Mouse (Mus musculus) retina, postnatal 1 day (tissue): Measurements from ENCODE around the gene Upk3a.

Source experiments
- DNase-seq: peaks from one replicate; pipeline ENCODE4 v3.0.0-alpha.2; 2012

Upk3a gene

DNA sequence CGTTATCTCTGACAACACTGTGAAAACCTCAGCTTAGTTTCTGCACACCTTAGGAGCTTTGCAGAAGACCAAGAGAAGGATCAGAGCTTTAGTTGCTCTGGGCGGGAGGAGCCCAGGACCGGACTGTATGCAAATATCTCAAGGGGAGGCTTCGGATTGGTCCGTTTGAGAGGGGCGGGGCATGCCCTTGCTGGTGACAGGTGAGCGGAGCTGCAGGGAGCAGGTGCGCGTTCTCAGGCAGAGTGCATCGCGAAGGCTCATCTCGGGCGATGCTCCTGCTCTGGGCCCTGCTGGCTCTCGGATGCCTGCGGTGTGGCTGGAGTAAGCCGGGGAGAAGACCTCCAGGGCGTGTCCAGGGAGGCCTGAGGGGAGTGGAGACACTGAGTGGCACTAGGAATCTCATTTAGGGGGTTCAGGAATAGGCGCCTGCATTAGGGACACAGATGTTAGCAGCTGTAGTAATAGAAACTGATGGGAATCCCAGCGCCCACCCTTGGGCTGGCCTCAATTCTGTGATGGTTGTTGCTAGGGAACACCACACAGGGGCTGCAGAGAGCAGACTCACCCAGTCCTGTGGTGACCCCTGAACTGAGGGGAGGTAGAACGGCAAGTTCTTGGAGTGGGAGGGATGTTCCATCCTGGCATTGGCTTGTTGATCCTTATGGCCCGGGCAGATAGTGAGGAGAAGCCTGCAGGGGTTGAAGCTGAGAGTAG lies at the start of gene Upk3a:
Gene Upk3a (plus strand): TSS at position 191 of the 714 bp plus-strand sequence.
- peak; percentile 38 for DNase-seq

DNA sequence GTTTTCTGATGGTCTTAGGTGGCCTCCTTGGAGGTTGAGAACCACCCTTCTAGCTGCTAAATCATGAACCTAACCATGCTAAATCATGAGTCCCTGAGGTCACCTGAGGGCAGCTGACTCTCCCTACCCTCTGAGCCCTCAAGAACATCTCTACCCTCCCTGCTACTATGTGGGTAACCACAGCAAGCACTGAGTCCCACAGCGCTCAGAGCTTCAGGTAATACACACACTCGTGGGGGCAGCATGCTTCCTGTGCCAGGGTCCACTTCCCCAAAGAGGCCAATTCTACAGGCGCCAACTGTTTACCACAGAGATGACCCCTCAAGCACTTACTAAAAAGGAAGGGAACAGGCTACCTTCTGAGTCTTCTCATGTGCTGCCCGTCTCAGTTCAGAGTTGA lies 48.4 kb upstream of the Upk3a start:
- no peak for DNase-seq

GRCm38 (mm10) chr15:84972860-84973543 lies 43.9 kb upstream of the Upk3a start:
- no peak for DNase-seq

- peak; percentile 77 for DNase-seq
Observed at GRCm38 (mm10) chr15:84973544-84973871, 43.4 kb upstream of the Upk3a start.

DNA sequence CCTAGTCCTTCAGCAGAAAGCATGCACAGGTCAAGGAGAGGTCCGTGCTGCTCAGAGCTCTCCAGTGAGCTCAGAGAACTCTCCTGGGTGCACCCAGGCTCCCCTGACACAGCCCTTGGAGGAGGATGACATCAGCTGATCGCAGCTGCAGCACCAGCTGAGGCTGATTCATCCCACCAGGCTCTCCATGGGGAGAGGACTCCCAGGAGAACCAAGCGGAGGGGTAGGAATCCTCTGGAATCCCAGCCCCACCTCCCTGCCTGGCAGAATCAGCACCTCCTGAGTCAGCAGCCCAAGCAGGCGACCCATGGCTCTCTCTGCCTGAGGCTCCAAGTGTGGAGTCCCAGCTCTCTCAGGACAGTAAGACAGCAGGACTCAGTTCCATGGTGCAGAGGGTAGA lies 41.2 kb upstream of the Upk3a start:
- peak; percentile 36 for DNase-seq

DNA sequence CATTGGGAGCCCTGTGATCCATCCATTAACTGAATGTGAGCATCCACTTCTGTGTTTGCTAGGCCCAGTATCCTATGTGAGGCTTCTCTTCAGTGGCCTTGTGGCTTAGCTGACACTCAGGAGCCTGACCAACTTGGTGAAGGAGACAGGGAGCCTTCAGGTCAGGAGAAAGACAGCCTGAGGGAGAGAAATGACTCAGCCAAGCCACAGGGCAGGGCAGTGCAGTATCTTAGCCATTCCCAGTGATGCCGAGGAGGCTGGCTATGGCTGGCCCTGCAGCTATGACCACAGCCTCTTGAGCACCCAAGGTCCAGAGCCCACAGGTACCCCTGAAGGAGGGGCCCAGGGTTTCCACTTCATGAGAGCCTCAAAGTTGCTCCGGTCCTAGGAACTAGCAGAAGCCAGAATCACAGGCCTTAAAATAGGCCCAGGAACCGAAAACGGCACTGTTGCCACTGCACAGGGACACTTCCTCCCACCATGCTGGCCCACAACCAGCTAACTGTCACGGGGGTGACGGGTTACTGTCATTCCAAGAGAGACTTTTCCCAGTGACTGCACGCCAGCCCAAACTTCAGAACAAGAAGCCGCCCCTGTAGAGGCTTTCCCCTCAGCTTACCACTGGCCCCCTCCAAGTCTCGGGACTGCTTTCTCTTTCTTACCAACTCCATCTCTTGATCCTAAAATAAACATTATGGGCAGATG lies 35.2 kb upstream of the Upk3a start:
- no peak for DNase-seq

GRCm38 (mm10) chr15:84982888-84983287 lies 34.1 kb upstream of the Upk3a start:
- DNase-seq, result no peak

DNA sequence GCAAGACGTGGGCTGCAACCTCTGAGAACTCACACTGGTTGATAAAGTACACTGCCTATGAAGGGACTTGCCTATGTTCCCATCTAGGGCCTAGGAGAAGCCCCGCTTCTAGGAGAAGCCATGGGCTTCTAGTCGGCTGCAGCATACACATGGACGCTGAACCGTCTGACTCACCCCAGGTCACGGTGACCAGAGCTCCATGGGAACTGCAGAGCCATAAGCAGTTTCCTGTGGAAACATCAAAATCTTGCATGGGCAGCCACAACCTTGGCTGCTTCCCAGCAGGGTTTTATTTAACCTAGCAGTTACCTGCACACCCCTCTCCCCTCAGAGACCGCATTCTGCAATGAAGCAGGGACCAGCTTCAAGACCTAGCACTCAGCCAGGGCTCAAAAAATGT lies 33.2 kb upstream of the Upk3a start:
- no peak for DNase-seq

DNA sequence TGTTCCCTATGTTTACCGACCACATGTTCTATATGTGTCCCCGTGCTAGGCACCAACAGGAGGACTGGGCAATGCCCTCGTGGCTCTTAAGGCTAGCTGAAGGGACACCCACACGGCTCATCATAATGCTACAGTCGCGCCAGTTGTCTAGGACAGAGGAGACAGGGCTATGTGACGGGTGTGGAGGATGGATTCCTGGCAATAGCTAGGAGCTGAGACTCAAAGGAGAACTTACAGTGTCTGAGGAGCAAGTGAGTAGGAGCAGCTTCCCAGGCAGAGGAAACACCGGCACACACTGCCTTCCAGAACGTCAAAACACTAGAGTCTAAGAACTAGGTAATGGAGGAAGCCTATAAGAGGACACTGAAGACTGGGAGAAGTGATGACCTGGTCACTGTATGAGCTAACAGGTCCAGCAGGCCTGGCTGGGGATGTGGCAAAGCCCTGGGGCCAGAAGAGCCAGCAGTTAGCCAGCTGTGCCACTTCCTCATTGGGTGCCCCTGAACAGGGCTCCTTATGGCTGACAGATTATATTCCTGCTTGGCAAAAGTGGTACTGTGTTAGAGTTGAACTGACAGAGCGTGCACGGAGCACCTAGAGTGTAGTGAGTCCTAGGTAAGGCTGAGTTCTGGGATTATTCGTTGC lies 31.3 kb upstream of the Upk3a start:
- DNase-seq, result no peak

- no peak for DNase-seq
Observed at GRCm38 (mm10) chr15:84986171-84987019, 30.5 kb upstream of the Upk3a start.

GRCm38 (mm10) chr15:84987020-84987815 lies 29.7 kb upstream of the Upk3a start:
- DNase-seq, result peak; percentile 71

- peak; percentile 97 for DNase-seq
Observed at GRCm38 (mm10) chr15:84987874-84988825, 28.8 kb upstream of the Upk3a start, which contains the start of gene 5031439G07Rik. TSS of gene 5031439G07Rik (minus strand) at chr15:84988551.

DNA sequence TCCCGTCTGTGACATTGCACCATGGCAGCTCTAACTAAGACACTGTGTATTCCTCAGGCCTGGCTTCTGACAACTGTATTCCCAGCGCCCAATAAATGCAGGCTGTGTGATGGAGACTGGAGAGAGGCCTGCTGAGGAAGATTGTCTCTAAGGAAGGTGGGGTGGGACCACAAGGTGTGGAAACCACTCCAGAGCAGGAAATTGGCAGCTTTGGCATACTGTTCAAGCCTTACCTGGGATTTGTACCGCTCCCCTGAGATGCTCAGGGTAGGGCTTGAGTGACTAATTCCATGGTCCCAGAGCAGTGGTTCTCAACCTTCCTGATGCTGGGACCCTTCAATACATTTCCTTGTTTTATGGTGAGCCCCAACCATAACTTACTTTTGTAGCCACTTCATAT lies 27.8 kb upstream of the Upk3a start:
- DNase-seq, result no peak

GRCm38 (mm10) chr15:84989771-84990170 lies 27.2 kb upstream of the Upk3a start:
- no peak for DNase-seq

DNA sequence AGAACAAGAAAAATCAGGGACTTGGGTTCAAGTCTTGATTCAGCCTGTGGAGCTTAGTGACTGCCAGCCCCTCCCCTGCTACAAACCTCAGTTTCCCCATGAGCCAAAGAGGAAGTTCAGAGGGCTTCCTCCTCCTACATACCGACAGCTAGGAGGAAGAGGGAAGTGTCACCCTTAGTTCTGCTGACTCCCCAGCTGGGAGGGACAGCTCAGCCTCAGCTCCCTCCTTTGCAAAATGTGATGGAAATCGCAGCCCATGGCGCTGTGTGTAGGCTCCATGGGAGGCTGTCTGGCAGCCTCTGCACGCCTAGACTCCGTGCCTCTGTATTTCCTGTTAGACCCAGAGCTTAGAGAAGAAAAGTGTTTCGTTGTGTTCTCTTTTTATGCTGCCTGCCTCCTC lies 22.4 kb upstream of the Upk3a start:
- DNase-seq, result no peak

DNA sequence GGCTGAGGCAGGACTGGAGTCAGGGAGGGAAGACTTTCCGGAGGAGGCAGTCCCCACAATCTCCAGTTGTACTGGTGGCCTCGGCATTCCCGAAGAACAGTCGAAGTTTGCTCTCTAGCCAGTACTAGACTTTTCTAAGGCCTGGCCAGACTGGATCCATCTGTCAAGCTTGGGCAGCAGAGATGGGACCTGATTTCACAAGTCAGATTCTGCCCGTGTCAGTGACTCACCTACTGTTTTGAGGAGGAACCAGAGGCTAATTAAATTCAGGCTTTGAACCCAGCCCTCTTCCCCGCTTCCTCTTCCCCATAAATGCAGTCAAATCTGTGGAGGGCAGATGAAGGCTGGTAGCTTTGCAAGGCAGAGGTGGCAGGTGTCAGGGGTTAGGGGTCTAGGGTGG lies 21.9 kb upstream of the Upk3a start:
- DNase-seq, result no peak

DNA sequence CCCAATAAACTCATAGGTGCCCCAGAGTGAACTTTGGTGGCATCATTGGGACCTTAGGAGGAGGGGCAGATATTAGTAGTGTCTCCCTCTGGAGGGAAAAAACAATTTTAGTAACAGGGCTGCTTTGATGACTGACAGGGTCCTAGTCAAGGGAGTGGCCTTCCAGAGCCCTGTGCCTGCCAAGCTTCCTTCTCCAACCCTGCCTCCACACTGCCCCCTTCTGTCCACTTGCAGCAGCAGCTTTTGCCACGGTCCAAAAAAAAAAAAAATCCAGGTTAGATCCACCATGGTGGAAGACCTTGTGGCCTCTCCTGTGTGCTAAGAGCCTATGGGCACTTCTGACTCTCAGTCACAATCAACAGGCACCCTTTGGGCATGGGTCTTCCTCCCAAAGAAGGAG lies 21.0 kb upstream of the Upk3a start:
- DNase-seq, result peak; percentile 79

DNA sequence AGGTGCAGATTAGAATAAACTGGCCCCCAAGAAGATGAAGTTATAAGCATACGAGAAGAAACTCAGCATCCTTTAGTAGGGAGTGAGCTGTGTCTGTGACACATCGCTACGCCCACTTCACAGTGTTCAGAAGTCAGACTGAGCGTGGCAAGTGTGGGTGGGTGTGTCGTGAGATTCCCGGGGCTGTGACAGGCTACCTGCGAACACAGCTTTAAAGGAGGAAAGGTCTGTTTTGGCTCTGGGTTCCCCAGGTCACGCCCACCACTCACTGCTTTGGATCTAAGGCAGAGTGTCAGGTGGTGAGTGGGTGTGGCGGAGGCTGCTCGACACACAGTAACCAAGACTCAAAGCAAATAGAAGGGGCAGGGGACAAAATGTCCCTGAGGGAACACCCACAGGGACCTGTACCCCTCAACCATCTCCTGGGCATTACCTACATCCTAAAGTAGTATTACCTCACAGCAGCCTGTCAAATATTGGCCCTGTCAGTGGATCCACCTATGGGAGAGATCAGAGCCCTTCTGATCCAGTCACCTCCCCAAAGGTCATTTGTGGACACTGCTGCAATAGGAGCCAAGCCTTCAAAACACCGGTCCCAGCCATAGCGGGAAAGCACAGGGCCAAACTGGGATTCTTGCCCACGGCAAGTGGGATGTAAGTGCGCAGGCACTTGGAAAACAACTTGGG lies 19.0 kb upstream of the Upk3a start:
- DNase-seq, result no peak

GRCm38 (mm10) chr15:84999911-85000310 lies 17.0 kb upstream of the Upk3a start:
- no peak for DNase-seq
